Mouse (Mus musculus): ENCODE data around the gene Vav1. TPM values are rescaled to one million over a fixed set of nuclear protein-coding genes. Genes with fewer than 3 reads are reported as not detected.

Gene Vav1
- total and polyA plus RNA-seq, 3 experiments, result 86.7 to 99.6 TPM; not detected in 1

DNA sequence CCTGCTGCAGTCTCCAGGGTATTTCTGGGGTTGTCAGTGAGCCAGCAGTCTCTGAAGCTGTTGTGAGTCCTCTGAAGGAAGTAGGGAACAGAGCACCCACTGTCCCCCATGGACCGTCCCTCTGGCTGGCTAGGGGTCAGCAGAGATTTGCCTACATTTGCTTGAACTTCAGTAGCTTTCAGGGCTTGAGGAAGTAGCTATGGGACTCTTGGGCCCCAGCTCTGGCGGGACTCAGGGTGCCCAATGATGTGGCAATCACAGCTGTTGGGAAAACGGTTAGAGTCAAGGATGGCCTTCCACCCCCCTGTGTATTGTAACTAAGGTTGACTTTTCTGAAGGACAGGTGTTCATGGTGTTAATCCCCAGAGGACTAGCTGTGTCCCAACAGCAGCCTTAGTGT lies 1.5 kb downstream of the Vav1 start:
- Histone ChIP-seq H3K36me3 (ENCODE audit: control insufficient read depth in 1 of 2, insufficient read depth in 2 of 2, low read length in 2 of 2) (peaks cover 0 to 25% of the 10 kb centered on the region in 2 experiments; a peak in 2 of 4 replicates), H3K9me3 (replicated peaks; ENCODE audit: insufficient read depth, low read length) (no peaks in the 10 kb centered on the region), H3K4me3 (ENCODE audit: control insufficient read depth in 1 of 2, insufficient read depth in 1 of 2, low read depth in 2 of 2, low read length in 2 of 2) (peak overlapping the region; percentile 85 to 98), H3K4me1 (ENCODE audit: control insufficient read depth in 1 of 2, insufficient read depth in 2 of 2, low read length in 2 of 2) (peaks cover 9 to 31% of the 10 kb centered on the region in 2 experiments), H3K9ac (ENCODE audit: control insufficient read depth, low read depth, low read length, poor library complexity, severe bottlenecking) (peak overlapping the region; percentile 95), H3K27ac (ENCODE audit: control insufficient read depth, low read depth, low read length) (no peak overlapping the region), H3K27me3 (ENCODE audit: control insufficient read depth in 1 of 2, insufficient read depth in 2 of 2, low read length in 2 of 2) (no peaks in the 10 kb centered on the region), H3K79me2 (ENCODE audit: control insufficient read depth, insufficient read depth, low read length, poor library complexity) (peaks cover 53% of the 10 kb centered on the region)
- TF ChIP-seq GATA1 (IDR thresholded peaks at IDR 0.05; ENCODE audit: low read depth, low read length) (no peak), MYC (IDR thresholded peaks at IDR 0.05; ENCODE audit: low read depth, low read length) (no peak), SMC3 (IDR thresholded peaks at IDR 0.05; ENCODE audit: low read depth, low read length) (no peak), SIN3A (IDR thresholded peaks at IDR 0.05; ENCODE audit: low read length) (no peak), UBTF (IDR thresholded peaks at IDR 0.05; ENCODE audit: borderline replicate concordance, insufficient read depth, low read depth, low read length) (no peak), TBP (IDR thresholded peaks at IDR 0.05; ENCODE audit: low read depth, low read length) (no peak), E2F4 (IDR thresholded peaks at IDR 0.05; ENCODE audit: borderline replicate concordance, low read depth, low read length) (no peak), ETS1 (IDR thresholded peaks at IDR 0.05; ENCODE audit: low read depth, low read length) (no peak), POLR2AphosphoS2 (IDR thresholded peaks at IDR 0.05; ENCODE audit: low read length) (no peak), MAX (IDR thresholded peaks at IDR 0.05; ENCODE audit: low read length) (no peak), ZC3H11A (IDR thresholded peaks at IDR 0.05; ENCODE audit: low read depth, low read length) (no peak), CHD2 (IDR thresholded peaks at IDR 0.05; ENCODE audit: low read length) (no peak), JUND (IDR thresholded peaks at IDR 0.05; ENCODE audit: low read depth, low read length) (no peak), MXI1 (IDR thresholded peaks at IDR 0.05; ENCODE audit: low read depth, low read length) (no peak), EP300 (IDR thresholded peaks at IDR 0.05; ENCODE audit: low read depth in 1 of 2, low read length in 2 of 2) (no peak), MYB (IDR thresholded peaks at IDR 0.05; ENCODE audit: low read depth, low read length) (no peak), ZMIZ1 (IDR thresholded peaks at IDR 0.05; ENCODE audit: low read depth, low read length) (no peak), NRF1 (IDR thresholded peaks at IDR 0.05; ENCODE audit: insufficient read depth, low read depth, low read length, poor library complexity, severe bottlenecking) (no peak), MEF2A (IDR thresholded peaks at IDR 0.05; ENCODE audit: extremely low read depth, insufficient replicate concordance, low read depth, low read length, poor library complexity, severe bottlenecking) (no peak), GABPA (IDR thresholded peaks at IDR 0.05; ENCODE audit: low read depth, low read length) (no peak)
- no peak for DNase-seq (ENCODE audit: low read depth, low spot score)

DNA sequence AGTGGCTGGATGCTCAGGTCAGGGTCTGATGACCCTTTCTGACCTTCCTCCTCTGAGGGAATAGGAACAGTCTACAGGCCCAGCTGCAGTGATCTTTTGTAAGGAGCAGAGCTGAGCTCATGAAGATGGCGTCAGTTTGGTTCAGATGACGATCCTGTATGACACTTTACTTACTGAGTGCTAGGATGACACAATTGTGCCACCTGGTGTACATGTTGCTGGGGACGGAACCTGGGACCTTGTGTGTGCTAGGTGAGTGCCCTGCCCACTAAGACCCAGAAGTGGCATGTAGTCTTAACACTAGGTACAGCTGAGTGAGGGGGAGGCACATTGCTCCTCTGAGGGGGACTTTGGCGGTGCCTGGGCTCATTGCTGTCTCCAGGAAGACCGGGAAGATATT lies 5.0 kb downstream of the Vav1 start:
- Histone ChIP-seq H3K36me3 (ENCODE audit: control insufficient read depth in 1 of 2, insufficient read depth in 2 of 2, low read length in 2 of 2) (peaks cover 3 to 24% of the 10 kb centered on the region in 2 experiments; a peak in 3 of 4 replicates), H3K4me1 (ENCODE audit: control insufficient read depth in 1 of 2, insufficient read depth in 2 of 2, low read length in 2 of 2) (peaks cover 7 to 18% of the 10 kb centered on the region in 2 experiments), H3K27ac (ENCODE audit: control insufficient read depth, low read depth, low read length) (no peak overlapping the region), H3K9me3 (replicated peaks; ENCODE audit: insufficient read depth, low read length) (no peaks in the 10 kb centered on the region), H3K79me2 (ENCODE audit: control insufficient read depth, insufficient read depth, low read length, poor library complexity) (peaks cover 63% of the 10 kb centered on the region), H3K4me3 (ENCODE audit: control insufficient read depth in 1 of 2, insufficient read depth in 1 of 2, low read depth in 2 of 2, low read length in 2 of 2) (no peak overlapping the region), H3K9ac (ENCODE audit: control insufficient read depth, low read depth, low read length, poor library complexity, severe bottlenecking) (no peak overlapping the region), H3K27me3 (ENCODE audit: control insufficient read depth in 1 of 2, insufficient read depth in 2 of 2, low read length in 2 of 2) (no peaks in the 10 kb centered on the region)
- TF ChIP-seq MAX (IDR thresholded peaks at IDR 0.05; ENCODE audit: low read length) (no peak), EP300 (IDR thresholded peaks at IDR 0.05; ENCODE audit: low read depth in 1 of 2, low read length in 2 of 2) (no peak), HCFC1 (IDR thresholded peaks at IDR 0.05; ENCODE audit: low read depth, low read length) (no peak), CTCF (IDR thresholded peaks at IDR 0.05 in 2 of 3, conservative IDR thresholded peaks at IDR 0.05 in 1 of 3; ENCODE audit: control insufficient read depth in 1 of 3, insufficient read depth in 1 of 3, low read depth in 2 of 3, low read length in 3 of 3, poor library complexity in 1 of 3, severe bottlenecking in 1 of 3) (no peak), SMC3 (IDR thresholded peaks at IDR 0.05; ENCODE audit: low read depth, low read length) (no peak), CHD2 (IDR thresholded peaks at IDR 0.05; ENCODE audit: low read length) (no peak)
- DNase-seq (ENCODE audit: low read depth, low spot score), result no peak

Data from MEL (cell line).